Mouse (Mus musculus) myocyte (in vitro differentiated cells): ENCODE measurements around the gene Robo1. TPM values are rescaled to one million over a fixed set of nuclear protein-coding genes. Genes with fewer than 3 reads are reported as not detected.

Source experiments
- H3K27me3 ChIP-seq: one replicate; pipeline ENCODE4 v1.6.1; 2011; ENCODE audit not compliant: control insufficient read depth, insufficient read depth, insufficient read length
- H3K36me3 ChIP-seq: one replicate; pipeline ENCODE4 v1.6.1; 2011; ENCODE audit not compliant: control insufficient read depth, insufficient read depth
- H3K4me2 ChIP-seq: one replicate; pipeline ENCODE4 v1.6.1; 2011; ENCODE audit warnings: low read depth, control low read depth
- H3K4me3 ChIP-seq: one replicate; pipeline ENCODE4 v1.5.1; 2011; ENCODE audit warnings: mild to moderate bottlenecking, control low read depth, moderate library complexity
- H3K79me2 ChIP-seq: one replicate; pipeline ENCODE4 v1.6.1; 2011; ENCODE audit not compliant: control insufficient read depth, insufficient read depth
- H3ac ChIP-seq: one replicate; pipeline ENCODE4 v1.6.1; 2011; ENCODE audit not compliant: control insufficient read depth, insufficient read length
- CEBPB ChIP-seq: IDR thresholded peaks from 2 replicates; pipeline ENCODE4 v1.6.1; 2011; ENCODE audit warnings: mild to moderate bottlenecking, moderate library complexity; ENCODE audit not compliant: poor library complexity, insufficient read depth, severe bottlenecking
- E2F4 ChIP-seq: IDR thresholded peaks from one replicate; pipeline ENCODE4 v1.6.1; 2011; ENCODE audit warnings: mild to moderate bottlenecking, control low read depth, moderate library complexity; ENCODE audit not compliant: insufficient read depth
- MAX ChIP-seq: IDR thresholded peaks from one replicate; pipeline ENCODE4 v1.6.1; 2011; ENCODE audit warnings: low read depth, mild to moderate bottlenecking, control low read depth
- MYOD1 ChIP-seq, 3 experiments: IDR thresholded peaks; one replicate each; pipeline ENCODE4 v1.6.1; 2011; ENCODE audit warnings: control low read depth in 2 of 3, low read depth in 2 of 3, mild to moderate bottlenecking in 2 of 3, moderate library complexity in 1 of 3; ENCODE audit not compliant: insufficient read length in 2 of 3, control insufficient read depth in 1 of 3
- MYOG ChIP-seq, 3 experiments: IDR thresholded peaks; one replicate each; pipeline ENCODE4 v1.6.1; 2011; ENCODE audit warnings: control low read depth in 2 of 3, low read depth in 2 of 3, mild to moderate bottlenecking in 2 of 3; ENCODE audit not compliant: insufficient read length in 2 of 3, control insufficient read depth in 1 of 3, insufficient read depth in 1 of 3
- POLR2A ChIP-seq: IDR thresholded peaks from one replicate; pipeline ENCODE4 v1.6.1; 2011; ENCODE audit warnings: low read depth, mild to moderate bottlenecking, control low read depth, moderate library complexity; ENCODE audit not compliant: insufficient read length
- POLR2AphosphoS2 ChIP-seq: IDR thresholded peaks from one replicate; pipeline ENCODE4 v1.6.1; 2011; ENCODE audit warnings: low read depth, control low read depth; ENCODE audit not compliant: insufficient read length
- REST ChIP-seq: IDR thresholded peaks from one replicate; pipeline ENCODE4 v1.6.1; 2011; ENCODE audit warnings: mild to moderate bottlenecking, control low read depth, moderate library complexity; ENCODE audit not compliant: insufficient read depth, insufficient read length
- SRF ChIP-seq: IDR thresholded peaks from one replicate; pipeline ENCODE4 v1.6.1; 2011; ENCODE audit warnings: low read depth; ENCODE audit not compliant: control insufficient read depth, insufficient read length
- TCF12 ChIP-seq: IDR thresholded peaks from one replicate; pipeline ENCODE4 v1.6.1; 2011; ENCODE audit warnings: mild to moderate bottlenecking, control low read depth; ENCODE audit not compliant: poor library complexity, insufficient read depth, severe bottlenecking
- TCF3 ChIP-seq: IDR thresholded peaks from one replicate; pipeline ENCODE4 v1.6.1; 2011; ENCODE audit warnings: low read depth, control low read depth; ENCODE audit not compliant: insufficient read length
- USF1 ChIP-seq: IDR thresholded peaks from one replicate; pipeline ENCODE4 v1.6.1; 2011; ENCODE audit warnings: low read depth, mild to moderate bottlenecking, control low read depth, moderate library complexity
- polyA plus RNA-seq: library from polyadenylated mRNA; unstranded; fragments of >200 nt; fragmentation: generic; extraction: Trizol; gene quantifications from one replicate; pipeline ENCODE4 v1.2.1, GENCODE M21; 2012; ENCODE audit warnings: missing spikeins

Gene Robo1
- 3.5 TPM for polyA plus RNA-seq

GRCm38 (mm10) chr16:72307537-72308330, at the start of gene Robo1:
Gene Robo1, plus strand, starts transcription at chr16:72308306.
- Histone ChIP-seq H3K27me3 (no peaks in the 10 kb centered on the region), H3K79me2 (no peaks in the 10 kb centered on the region), H3K36me3 (no peaks in the 10 kb centered on the region), H3K4me3 (no peak within 1 kb of the TSS), H3ac (no peak within 1 kb of the TSS), H3K4me2 (no peak within 1 kb of the TSS)
- TF ChIP-seq USF1, result no peak
- no peak for TF ChIP-seq MYOG (IDR thresholded peaks at IDR 0.05; ENCODE audit: control insufficient read depth in 1 of 3, insufficient read depth in 1 of 3, insufficient read length in 2 of 3, low read depth in 2 of 3)
- TF ChIP-seq E2F4, result no peak
- no peak for TF ChIP-seq TCF3
- TF ChIP-seq TCF12, result no peak
- TF ChIP-seq POLR2AphosphoS2, result no peak
- no peak for TF ChIP-seq MYOD1 (IDR thresholded peaks at IDR 0.05; ENCODE audit: control insufficient read depth in 1 of 3, insufficient read length in 2 of 3, low read depth in 2 of 3)
- no peak for TF ChIP-seq REST
- TF ChIP-seq SRF, result no peak
- TF ChIP-seq MAX, result no peak

- no peak for TF ChIP-seq MYOD1 (IDR thresholded peaks at IDR 0.05; ENCODE audit: control insufficient read depth in 1 of 3, insufficient read length in 2 of 3, low read depth in 2 of 3)
- TF ChIP-seq POLR2AphosphoS2, result no peak
- no peak for TF ChIP-seq MAX
- no peak for TF ChIP-seq MYOG (IDR thresholded peaks at IDR 0.05; ENCODE audit: control insufficient read depth in 1 of 3, insufficient read depth in 1 of 3, insufficient read length in 2 of 3, low read depth in 2 of 3)
- TF ChIP-seq USF1, result no peak
- TF ChIP-seq E2F4, result no peak
- no peak for TF ChIP-seq CEBPB
- no peak for TF ChIP-seq REST
- TF ChIP-seq TCF3, result no peak
- no peak for TF ChIP-seq TCF12
- TF ChIP-seq POLR2A, result no peak
- TF ChIP-seq SRF, result no peak
- Histone ChIP-seq H3ac (no peak overlapping the region), H3K4me3 (no peak overlapping the region), H3K27me3 (no peaks in the 10 kb centered on the region), H3K4me2 (no peak overlapping the region), H3K36me3 (no peaks in the 10 kb centered on the region), H3K79me2 (no peaks in the 10 kb centered on the region)
These were observed 40.3 kb upstream of the Robo1 start for GRCm38 (mm10) chr16:72267839-72268238.

DNA sequence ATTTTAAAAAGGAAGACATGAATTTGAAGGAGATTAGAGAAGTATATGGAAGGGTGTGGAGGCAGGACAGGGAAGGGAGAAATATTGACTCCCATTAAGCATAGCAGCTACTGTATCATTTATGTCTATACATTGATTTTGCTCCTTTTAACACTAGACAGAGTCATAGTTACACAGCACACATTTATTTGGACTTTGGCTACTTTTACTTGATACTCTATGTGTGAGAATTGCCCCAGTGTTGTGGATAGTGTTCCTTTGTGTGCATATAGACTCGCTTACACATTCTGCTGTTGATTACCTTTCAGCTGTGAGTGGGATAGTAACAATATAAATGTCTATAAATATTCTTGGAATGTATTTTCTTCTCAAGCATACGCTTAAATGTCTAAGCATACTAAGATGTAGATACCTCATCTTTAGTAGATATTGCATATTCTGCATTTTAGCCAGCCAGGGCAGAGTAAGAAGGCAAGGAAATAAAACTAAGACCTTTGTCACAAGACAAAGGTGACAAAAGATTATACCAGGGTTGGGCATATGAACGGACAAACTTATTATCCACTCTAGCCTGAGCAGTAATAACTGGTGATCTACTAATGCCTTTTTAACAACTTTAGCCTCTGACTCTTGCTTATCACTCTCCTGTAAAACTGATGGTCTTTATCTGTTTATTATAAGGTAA, 31.6 kb upstream of the Robo1 start:
- H3ac ChIP-seq, result no peak overlapping the region
- H3K36me3 ChIP-seq, result no peaks in the 10 kb centered on the region
- no peaks in the 10 kb centered on the region for H3K79me2 ChIP-seq
- H3K27me3 ChIP-seq, result no peaks in the 10 kb centered on the region
- H3K4me3 ChIP-seq, result no peak overlapping the region
- no peak for TF ChIP-seq CEBPB
- no peak for TF ChIP-seq E2F4
- no peak for TF ChIP-seq POLR2A
- no peak for TF ChIP-seq MYOG (IDR thresholded peaks at IDR 0.05; ENCODE audit: control insufficient read depth in 1 of 3, insufficient read depth in 1 of 3, insufficient read length in 2 of 3, low read depth in 2 of 3)
- no peak for TF ChIP-seq TCF3
- no peak for TF ChIP-seq MAX
- no peak for TF ChIP-seq MYOD1 (IDR thresholded peaks at IDR 0.05; ENCODE audit: control insufficient read depth in 1 of 3, insufficient read length in 2 of 3, low read depth in 2 of 3)
- TF ChIP-seq SRF, result no peak
- TF ChIP-seq POLR2AphosphoS2, result no peak
- TF ChIP-seq TCF12, result no peak
- TF ChIP-seq USF1, result no peak
- no peak for TF ChIP-seq REST
- H3K4me2 ChIP-seq, result no peak overlapping the region

DNA sequence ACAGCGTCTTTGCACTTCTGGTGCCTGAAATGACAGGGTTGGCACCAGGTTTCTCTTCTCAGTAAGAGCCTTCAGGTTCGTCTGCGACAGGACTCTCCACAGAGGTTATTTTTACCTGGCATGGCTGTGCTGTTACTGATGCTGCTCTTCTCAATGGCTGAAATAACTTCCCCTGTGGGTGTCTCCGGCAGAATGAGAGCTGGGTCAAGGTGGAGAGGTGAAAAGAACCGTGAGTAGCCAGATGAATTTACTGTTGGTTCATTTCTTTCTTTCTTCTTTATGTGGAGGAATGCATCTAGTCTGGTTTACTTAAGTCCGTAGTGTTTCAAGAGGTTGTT, 194 bp downstream of the Robo1 start:
- no peak overlapping the region for H3K4me3 ChIP-seq
- no peak overlapping the region for H3K4me2 ChIP-seq
- no peaks in the 10 kb centered on the region for H3K36me3 ChIP-seq
- TF ChIP-seq MYOD1 (IDR thresholded peaks at IDR 0.05; ENCODE audit: control insufficient read depth in 1 of 3, insufficient read length in 2 of 3, low read depth in 2 of 3), result no peak
- no peak for TF ChIP-seq REST
- no peak for TF ChIP-seq TCF3
- TF ChIP-seq POLR2AphosphoS2, result no peak
- no peak for TF ChIP-seq MYOG (IDR thresholded peaks at IDR 0.05; ENCODE audit: control insufficient read depth in 1 of 3, insufficient read depth in 1 of 3, insufficient read length in 2 of 3, low read depth in 2 of 3)
- no peak for TF ChIP-seq POLR2A
- no peak for TF ChIP-seq SRF
- no peak for TF ChIP-seq TCF12
- TF ChIP-seq MAX, result no peak
- TF ChIP-seq USF1, result no peak
- no peak for TF ChIP-seq CEBPB
- no peak for TF ChIP-seq E2F4
- no peaks in the 10 kb centered on the region for H3K27me3 ChIP-seq
- H3ac ChIP-seq, result no peak overlapping the region
- no peaks in the 10 kb centered on the region for H3K79me2 ChIP-seq
